ENCODE assay signal across 8 mouse cellular contexts in the genomic region with DNA sequence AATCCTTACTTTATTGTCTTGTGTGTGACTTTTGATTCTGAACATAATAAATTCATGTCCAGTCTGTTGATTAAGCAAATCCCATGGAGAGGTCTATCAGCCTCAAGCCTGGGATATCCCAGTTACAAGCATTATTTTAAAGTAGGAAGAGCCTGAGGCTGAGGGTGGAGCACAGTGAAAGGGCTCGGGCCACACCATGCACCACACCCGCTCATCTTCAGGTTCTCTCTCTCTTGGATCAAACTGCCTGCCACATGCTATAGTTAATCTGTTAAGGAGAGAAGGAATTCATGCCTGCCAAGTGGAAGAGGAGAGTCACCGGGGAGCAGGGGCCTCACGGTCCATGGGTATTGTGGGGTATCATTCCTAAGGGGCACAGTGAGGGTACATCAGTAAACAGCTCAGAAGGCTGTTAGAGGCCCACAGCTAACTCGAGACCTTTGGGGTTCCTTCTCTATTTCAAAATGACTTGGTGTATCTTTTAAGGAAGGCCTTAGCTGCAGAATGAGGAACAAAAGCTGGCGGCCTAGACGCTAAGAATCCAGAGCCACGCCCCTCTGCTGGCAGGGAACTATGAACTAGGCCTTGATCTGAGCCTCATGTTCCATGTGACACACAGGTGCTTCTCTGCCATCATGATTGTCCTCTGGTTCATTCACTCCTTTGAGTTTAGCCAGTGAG. TPM values are rescaled to one million over a fixed set of nuclear protein-coding genes. Genes with fewer than 3 reads are reported as not detected.
DNase-seq lines count a peak whose midpoint lies in the region; ATAC-seq lines count a peak whose summit lies in the region.

No protein-coding gene starts in this region.

- H3K4me2 ChIP-seq in kidney, embryonic 14.5 days (replicated peaks; ENCODE audit: low read depth, low read length) = no peak overlapping the region
- no peak overlapping the region for H3K4me2 ChIP-seq in liver, embryonic 12.5 days
- no peak overlapping the region for H3K4me2 ChIP-seq in hindbrain, embryonic 11.5 days (replicated peaks; ENCODE audit: low read depth, low read length)

- H3K27me3 ChIP-seq in kidney, embryonic 14.5 days (ENCODE audit: control insufficient read depth, insufficient read depth, low read length) = no peaks in the 10 kb centered on the region
- H3K27me3 ChIP-seq in liver, embryonic 12.5 days (replicated peaks) = no peaks in the 10 kb centered on the region
- no peaks in the 10 kb centered on the region for H3K27me3 ChIP-seq in hindbrain, embryonic 11.5 days (ENCODE audit: control insufficient read depth, insufficient read depth, low read length)

- whole genome bisulfite sequencing in kidney, embryonic 14.5 days = 83% methylated on average over 8 of the region's 8 CpGs
- WGBS in liver, embryonic 12.5 days (ENCODE audit: insufficient replicate concordance) = 33% methylated on average over 8 of the region's 8 CpGs
- 77% methylated on average over 8 of the region's 8 CpGs for WGBS in hindbrain, embryonic 11.5 days

- no peak overlapping the region for H3K4me3 ChIP-seq in kidney, embryonic 14.5 days (ENCODE audit: low read length)
- H3K4me3 ChIP-seq in liver, embryonic 12.5 days = no peak overlapping the region
- H3K4me3 ChIP-seq in hindbrain, embryonic 11.5 days (ENCODE audit: low read depth, low read length) = no peak overlapping the region

- ATAC-seq in kidney, embryonic 14.5 days (ENCODE audit: low FRiP score, low TSS enrichment) = no peak
- no peak for ATAC-seq in liver, embryonic 12.5 days
- no peak for ATAC-seq in hindbrain, embryonic 11.5 days (ENCODE audit: low FRiP score)

- peaks cover 4% of the 10 kb centered on the region for H3K9me3 ChIP-seq in kidney, embryonic 14.5 days (ENCODE audit: control insufficient read depth, low read length)
- H3K9me3 ChIP-seq in liver, embryonic 12.5 days (replicated peaks) = peaks cover 9% of the 10 kb centered on the region; the same call in 1 of the 2 replicates
- no peaks in the 10 kb centered on the region for H3K9me3 ChIP-seq in hindbrain, embryonic 11.5 days (ENCODE audit: control insufficient read depth, low read length)

- DNase-seq in kidney, postnatal 14 days = peak; percentile 14
- DNase-seq in T-cell, adult 2 months (ENCODE audit: low spot score) = peak; percentile 27
- peak; percentile 22 to 50 for DNase-seq in spleen, postnatal 14 days (ENCODE audit: low spot score in 2 of 2)
- DNase-seq in c-Kit-positive CD71-positive TER-119-positive erythroid progenitor cells, embryonic 14.5 days (ENCODE audit: low spot score) = no peak
- DNase-seq in hindbrain, embryonic 11.5 days (ENCODE audit: low spot score) = no peak
- DNase-seq in frontal cortex, postnatal 10 days (ENCODE audit: low spot score in 2 of 2) = no peak

- no peak overlapping the region for H3K9ac ChIP-seq in kidney, embryonic 14.5 days (ENCODE audit: low read depth, low read length)
- no peak overlapping the region for H3K9ac ChIP-seq in liver, embryonic 12.5 days
- H3K9ac ChIP-seq in hindbrain, embryonic 11.5 days (ENCODE audit: low read depth, low read length) = no peak overlapping the region

- H3K27ac ChIP-seq in kidney, embryonic 14.5 days (ENCODE audit: low read depth, low read length) = no peak overlapping the region
- H3K27ac ChIP-seq in liver, embryonic 12.5 days = peak overlapping the region; percentile 41
- H3K27ac ChIP-seq in hindbrain, embryonic 11.5 days (ENCODE audit: low read depth, low read length) = no peak overlapping the region

- no peaks in the 10 kb centered on the region for H3K4me1 ChIP-seq in kidney, embryonic 14.5 days (ENCODE audit: control insufficient read depth, insufficient read depth, low read length)
- H3K4me1 ChIP-seq in liver, embryonic 12.5 days = peaks cover 38% of the 10 kb centered on the region
- no peaks in the 10 kb centered on the region for H3K4me1 ChIP-seq in hindbrain, embryonic 11.5 days (replicated peaks; ENCODE audit: control insufficient read depth, insufficient read depth, low read length)

- no peaks in the 10 kb centered on the region for H3K36me3 ChIP-seq in kidney, embryonic 14.5 days (ENCODE audit: control insufficient read depth, insufficient read depth, low read length)
- peaks cover 13% of the 10 kb centered on the region; the same call in 1 of the 2 replicates for H3K36me3 ChIP-seq in liver, embryonic 12.5 days
- H3K36me3 ChIP-seq in hindbrain, embryonic 11.5 days (ENCODE audit: control insufficient read depth, insufficient read depth, low read length) = no peaks in the 10 kb centered on the region

RNA-seq across cellular contexts. Expression of a gene that starts 39.0 kb away (rescaled TPM):
- polyA plus RNA-seq in kidney, embryonic 14.5 days (2014; fragmentation: Nextera tagmentation; extraction: Ambion mirVana) = 3.6 and 7.5 TPM in 2 replicates
- 16.0 and 17.1 TPM in 2 replicates for polyA plus RNA-seq in liver, embryonic 12.5 days (2016; fragmentation: Nextera tagmentation; extraction: Ambion mirVana)
- polyA plus RNA-seq in hindbrain, embryonic 11.5 days (2014; fragmentation: Nextera tagmentation; extraction: Ambion mirVana) = 3.7 and 4.2 TPM in 2 replicates

Comparison
In these comparisons a context has a peak if more than half of its experiments do, and no peak if none do; other contexts are left out.
1. DNase-seq: peak in kidney, postnatal 14 days (single experiment), T-cell, adult 2 months (single experiment) and spleen, postnatal 14 days (2 of 2); none in c-Kit-positive CD71-positive TER-119-positive erythroid progenitor cells, embryonic 14.5 days (single experiment), hindbrain, embryonic 11.5 days (single experiment) and frontal cortex, postnatal 10 days (0 of 2).